20 mouse cellular contexts compared by ENCODE assay signal in the genomic region with DNA sequence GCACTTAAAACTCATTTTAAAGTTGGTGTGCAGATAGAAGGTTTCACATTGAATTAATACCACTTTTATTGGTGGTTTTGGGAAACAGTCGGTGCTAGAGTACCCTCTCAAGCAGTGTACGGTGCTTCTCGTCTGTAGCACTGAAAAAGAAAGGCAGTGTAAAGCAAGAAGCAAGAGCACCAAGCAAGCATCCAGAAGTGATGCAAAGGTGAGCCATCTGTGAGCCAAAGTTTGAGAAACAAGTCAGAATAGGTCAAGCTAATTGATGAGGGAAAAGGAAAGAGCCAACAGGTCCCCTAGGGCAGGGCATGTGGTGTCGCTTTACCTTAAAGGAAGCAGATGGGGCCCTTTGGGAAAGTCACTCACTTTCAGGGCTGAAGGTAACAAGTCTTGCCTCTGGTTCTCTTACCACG. TPM values are rescaled to one million over a fixed set of nuclear protein-coding genes. Genes with fewer than 3 reads are reported as not detected.
"Had no signal": no experiment of that assay in that cellular context is flagged by ENCODE, and none has a peak within 500 bp of the region (broad histone marks: within the 10 kb centered on the region; RNA-seq: fewer than 3 reads in every experiment).

TSS of gene Acsm1 (plus strand) at position 363 of the 413 bp plus-strand sequence.

- H3K27me3 ChIP-seq: limb, embryonic 13.5 days; megakaryocyte, embryonic 14.5 days; midbrain, embryonic 15.5 days; neural tube, embryonic 12.5 days had no signal

- H3K4me2 ChIP-seq: limb, embryonic 13.5 days; midbrain, embryonic 11.5 days; midbrain, embryonic 15.5 days; neural tube, embryonic 12.5 days had no signal

- H3K4me1 ChIP-seq: limb, embryonic 13.5 days; megakaryocyte, embryonic 14.5 days; midbrain, embryonic 15.5 days; neural tube, embryonic 12.5 days had no signal

- DNase-seq: kidney, postnatal 4 days; left cerebral cortex, postnatal 4 days; thymus, adult 18-20 months; thymus, postnatal 14 days had no signal

- H3K27ac ChIP-seq: limb, embryonic 13.5 days; liver, embryonic 14.5 days; macrophage; midbrain, embryonic 15.5 days; neural tube, embryonic 12.5 days had no signal

- H3K9ac ChIP-seq: limb, embryonic 13.5 days; liver, embryonic 14.5 days; midbrain, embryonic 15.5 days; neural tube, embryonic 12.5 days had no signal

- H3K36me3 ChIP-seq: limb, embryonic 13.5 days; midbrain, embryonic 15.5 days; neural tube, embryonic 12.5 days had no signal

- H3K9me3 ChIP-seq: limb, embryonic 13.5 days; megakaryocyte, embryonic 14.5 days; midbrain, embryonic 15.5 days; neural tube, embryonic 12.5 days had no signal

- ATAC-seq: hindbrain, embryonic 16.5 days; inflammation-experienced regulatory T-cells, adult 6 months; intestine, postnatal 0 days; midbrain, embryonic 15.5 days had no signal

- H3K4me3 ChIP-seq: limb, embryonic 13.5 days; megakaryocyte, embryonic 14.5 days; midbrain, embryonic 15.5 days; neural tube, embryonic 12.5 days had no signal

RNA-seq across cellular contexts. Expression of gene Acsm1, which starts in this region (rescaled TPM):
- total RNA-seq: layer of hippocampus, adult 8-10 months; layer of hippocampus, postnatal 14 days; left cerebral cortex, adult 18-20 months; left cerebral cortex, postnatal 10 days; left cerebral cortex, postnatal 4 days; monocyte, adult 5-6 weeks; neutrophil, adult 5-6 weeks had no signal
- polyA plus RNA-seq: hindbrain, embryonic 16.5 days; inflammation-experienced regulatory T-cells, adult 6 months; intestine, postnatal 0 days; limb, embryonic 13.5 days; macrophage; midbrain, embryonic 11.5 days; midbrain, embryonic 15.5 days; neural tube, embryonic 12.5 days had no signal
